Mouse (Mus musculus) hindbrain, embryonic 10.5 days (tissue): Measurements from ENCODE around the gene Eda. TPM values are rescaled to one million over a fixed set of nuclear protein-coding genes. Genes with fewer than 3 reads are reported as not detected.

Experiments
- DNase-seq: peaks from one replicate; pipeline ENCODE4 v3.0.0-alpha.2; 2017; ENCODE audit warnings: low spot score
- H3K27ac ChIP-seq: fragments of 300-500 bp; sonication (generic); 2 replicates; pipeline ENCODE4 v1.5.1; 2016; ENCODE audit warnings: mild to moderate bottlenecking, moderate library complexity
- H3K27me3 ChIP-seq: fragments of 300-500 bp; sonication (generic); 2 replicates; pipeline ENCODE4 v1.6.1; 2016; ENCODE audit warnings: mild to moderate bottlenecking; ENCODE audit not compliant: poor library complexity, insufficient read depth, severe bottlenecking
- H3K36me3 ChIP-seq: fragments of 300-500 bp; sonication (generic); 2 replicates; pipeline ENCODE4 v1.6.1; 2016; ENCODE audit warnings: mild to moderate bottlenecking, moderate library complexity
- H3K4me1 ChIP-seq: fragments of 300-500 bp; sonication (generic); replicated peaks from 2 replicates; pipeline ENCODE4 v1.6.1; 2016; ENCODE audit warnings: mild to moderate bottlenecking
- H3K4me3 ChIP-seq: fragments of 300-500 bp; sonication (generic); 2 replicates; pipeline ENCODE4 v1.5.1; 2016; ENCODE audit warnings: mild to moderate bottlenecking, moderate library complexity
- H3K9me3 ChIP-seq: fragments of 300-500 bp; sonication (generic); 2 replicates; pipeline ENCODE4 v1.6.1; 2016; ENCODE audit warnings: mild to moderate bottlenecking, moderate library complexity
- WGBS: fragments of 180-500 bp; shearing (Covaris S2); methylation state at CpG from one replicate; pipeline ENCODE4 v1.1.7; 2016; 5-methylcytosine and 5-hydroxymethylcytosine counted together
- polyA plus RNA-seq: library from polyadenylated mRNA; unstranded; fragments of >200 nt; fragmentation: Nextera tagmentation; extraction: Ambion mirVana; gene quantifications from 2 replicates; pipeline ENCODE4 v1.2.1, GENCODE M21; 2016

The Eda gene
- polyA plus RNA-seq, 1 experiment from 2014 or later: 1.8 TPM

- no peak for DNase-seq
- H3K9me3 ChIP-seq: no peaks in the 10 kb centered on the region
- no peak overlapping the region for H3K27ac ChIP-seq
- no peaks in the 10 kb centered on the region for H3K27me3 ChIP-seq
- no peaks in the 10 kb centered on the region for H3K36me3 ChIP-seq
- H3K4me1 ChIP-seq: no peaks in the 10 kb centered on the region
- H3K4me3 ChIP-seq: no peak overlapping the region
These were observed 338.9 kb downstream of the Eda start for GRCm38 (mm10) chrX:100314172-100314902.

GRCm38 (mm10) chrX:100340687-100341086 is 365.3 kb downstream of the Eda start:
- Histone ChIP-seq H3K9me3 (no peaks in the 10 kb centered on the region), H3K4me1 (no peaks in the 10 kb centered on the region), H3K36me3 (no peaks in the 10 kb centered on the region), H3K27me3 (peaks cover 37% of the 10 kb centered on the region), H3K4me3 (no peak overlapping the region), H3K27ac (no peak overlapping the region)
- no peak for DNase-seq
- WGBS: 79% methylated on average over 2 of the region's 2 CpGs

GRCm38 (mm10) chrX:100344433-100344832 is 369.0 kb downstream of the Eda start:
- no peak overlapping the region for H3K27ac ChIP-seq
- DNase-seq: no peak
- H3K4me1 ChIP-seq: no peaks in the 10 kb centered on the region
- peaks cover 16% of the 10 kb centered on the region for H3K27me3 ChIP-seq
- no peaks in the 10 kb centered on the region for H3K36me3 ChIP-seq
- H3K9me3 ChIP-seq: no peaks in the 10 kb centered on the region
- no peak overlapping the region for H3K4me3 ChIP-seq
- 85% methylated on average over 2 of the region's 2 CpGs for WGBS

GRCm38 (mm10) chrX:100356974-100357373 is 381.6 kb downstream of the Eda start:
- WGBS: 91% methylated on average over 2 of the region's 2 CpGs
- Histone ChIP-seq H3K9me3 (no peaks in the 10 kb centered on the region), H3K4me3 (no peak overlapping the region), H3K36me3 (no peaks in the 10 kb centered on the region), H3K27me3 (peaks cover 32% of the 10 kb centered on the region), H3K27ac (no peak overlapping the region), H3K4me1 (no peaks in the 10 kb centered on the region)
- no peak for DNase-seq

GRCm38 (mm10) chrX:100389887-100390286 is 414.5 kb downstream of the Eda start:
- Histone ChIP-seq H3K27me3 (peaks cover 18% of the 10 kb centered on the region), H3K36me3 (no peaks in the 10 kb centered on the region), H3K27ac (no peak overlapping the region), H3K9me3 (no peaks in the 10 kb centered on the region), H3K4me3 (no peak overlapping the region), H3K4me1 (0 out of 2 replicates have a peak, but pooled peaks cover 3% of the 10 kb centered on the region)
- 79% methylated on average over 1 of the region's 1 CpGs for WGBS
- no peak for DNase-seq

GRCm38 (mm10) chrX:100392304-100392703 is 416.9 kb downstream of the Eda start:
- H3K9me3 ChIP-seq: no peaks in the 10 kb centered on the region
- H3K4me3 ChIP-seq: no peak overlapping the region
- no peaks in the 10 kb centered on the region for H3K36me3 ChIP-seq
- 0 out of 2 replicates have a peak, but pooled peaks cover 3% of the 10 kb centered on the region for H3K4me1 ChIP-seq
- peak; percentile 24 for DNase-seq
- 29% methylated on average over 6 of the region's 6 CpGs for WGBS
- peaks cover 39% of the 10 kb centered on the region for H3K27me3 ChIP-seq
- H3K27ac ChIP-seq: no peak overlapping the region

- no peak for DNase-seq
- no peak overlapping the region for H3K27ac ChIP-seq
- H3K4me3 ChIP-seq: no peak overlapping the region
- H3K9me3 ChIP-seq: no peaks in the 10 kb centered on the region
- H3K36me3 ChIP-seq: no peaks in the 10 kb centered on the region
- WGBS: 63% methylated on average over 7 of the region's 7 CpGs
- H3K4me1 ChIP-seq: 0 out of 2 replicates have a peak, but pooled peaks cover 3% of the 10 kb centered on the region
- H3K27me3 ChIP-seq: peaks cover 55% of the 10 kb centered on the region
These were observed 418.9 kb downstream of the Eda start for GRCm38 (mm10) chrX:100394223-100394861.

- Histone ChIP-seq H3K36me3 (no peaks in the 10 kb centered on the region), H3K27ac (no peak overlapping the region), H3K9me3 (no peaks in the 10 kb centered on the region), H3K27me3 (peaks cover 57% of the 10 kb centered on the region), H3K4me3 (no peak overlapping the region), H3K4me1 (0 out of 2 replicates have a peak, but pooled peaks cover 3% of the 10 kb centered on the region)
- peak; percentile 5 for DNase-seq
- WGBS: 81% methylated on average over 8 of the region's 8 CpGs
These were observed 419.6 kb downstream of the Eda start for GRCm38 (mm10) chrX:100395026-100395425.

- Histone ChIP-seq H3K36me3 (no peaks in the 10 kb centered on the region), H3K4me3 (no peak overlapping the region), H3K27me3 (peaks cover 53% of the 10 kb centered on the region), H3K4me1 (no peaks in the 10 kb centered on the region), H3K27ac (no peak overlapping the region), H3K9me3 (no peaks in the 10 kb centered on the region)
- no peak for DNase-seq
These were observed 425.5 kb downstream of the Eda start for GRCm38 (mm10) chrX:100400900-100401299.

- no peaks in the 10 kb centered on the region for H3K9me3 ChIP-seq
These were observed 426.3 kb downstream of the Eda start for GRCm38 (mm10) chrX:100401657-100402056.

GRCm38 (mm10) chrX:100409245-100409644 is 433.8 kb downstream of the Eda start:
- no peaks in the 10 kb centered on the region for H3K9me3 ChIP-seq
- WGBS: 68% methylated on average over 1 of the region's 1 CpGs
- H3K27me3 ChIP-seq: peaks cover 9% of the 10 kb centered on the region; the same call in 1 of the 2 replicates
- DNase-seq: no peak
- no peak overlapping the region for H3K27ac ChIP-seq
- H3K36me3 ChIP-seq: no peaks in the 10 kb centered on the region
- no peaks in the 10 kb centered on the region for H3K4me1 ChIP-seq
- no peak overlapping the region for H3K4me3 ChIP-seq

More at GRCm38 (mm10) chrX:100401657-100402056, 426.3 kb downstream of the Eda start:
- 82% methylated on average over 5 of the region's 5 CpGs for WGBS
- H3K36me3 ChIP-seq: no peaks in the 10 kb centered on the region
- no peak for DNase-seq
- H3K27me3 ChIP-seq: peaks cover 51% of the 10 kb centered on the region
- H3K4me1 ChIP-seq: no peaks in the 10 kb centered on the region
- no peak overlapping the region for H3K27ac ChIP-seq
- no peak overlapping the region for H3K4me3 ChIP-seq

- Histone ChIP-seq H3K4me1 (no peaks in the 10 kb centered on the region), H3K9me3 (0 out of 2 replicates have a peak, but pooled peaks cover 5% of the 10 kb centered on the region), H3K27ac (no peak within 1 kb of the TSS), H3K36me3 (no peaks in the 10 kb centered on the region), H3K27me3 (peaks cover 37% of the 10 kb centered on the region), H3K4me3 (no peak within 1 kb of the TSS)
- WGBS: 89% methylated on average over 21 of the region's 21 CpGs
- DNase-seq: no peak
These were observed 453.3 kb downstream of the Eda start, which contains the start of gene Otud6a for GRCm38 (mm10) chrX:100428693-100429092. TSS of gene Otud6a (plus strand) at chrX:100429013.

- Histone ChIP-seq H3K36me3 (no peaks in the 10 kb centered on the region), H3K27me3 (peaks cover 60% of the 10 kb centered on the region), H3K27ac (no peak overlapping the region), H3K4me3 (no peak overlapping the region), H3K4me1 (no peaks in the 10 kb centered on the region), H3K9me3 (0 out of 2 replicates have a peak, but pooled peaks cover 5% of the 10 kb centered on the region)
- DNase-seq: no peak
- 68% methylated on average over 3 of the region's 3 CpGs for WGBS
These were observed 456.9 kb downstream of the Eda start for GRCm38 (mm10) chrX:100432311-100432710.
